Mouse (Mus musculus): ENCODE results near the gene Trappc2l. TPM values are rescaled to one million over a fixed set of nuclear protein-coding genes. Genes with fewer than 3 reads are reported as not detected.
"Not testable (repeated sequence)": the region's sequence is repeated elsewhere in the genome, so short reads cannot be mapped to it uniquely, and the experiment has no call there.

The Trappc2l gene
- total RNA-seq (2021): 10 to 100 TPM; 75.6 to 79.9 TPM
- long read RNA-seq, transcript Trappc2l-201 (5 exons, 1,659 nt): major isoform, 130 of 155 reads
- long read RNA-seq, partial matches to known transcripts: 12 of 155 reads
- long read RNA-seq, other reads (novel, unspliced or antisense): 11 of 155 reads

DNA sequence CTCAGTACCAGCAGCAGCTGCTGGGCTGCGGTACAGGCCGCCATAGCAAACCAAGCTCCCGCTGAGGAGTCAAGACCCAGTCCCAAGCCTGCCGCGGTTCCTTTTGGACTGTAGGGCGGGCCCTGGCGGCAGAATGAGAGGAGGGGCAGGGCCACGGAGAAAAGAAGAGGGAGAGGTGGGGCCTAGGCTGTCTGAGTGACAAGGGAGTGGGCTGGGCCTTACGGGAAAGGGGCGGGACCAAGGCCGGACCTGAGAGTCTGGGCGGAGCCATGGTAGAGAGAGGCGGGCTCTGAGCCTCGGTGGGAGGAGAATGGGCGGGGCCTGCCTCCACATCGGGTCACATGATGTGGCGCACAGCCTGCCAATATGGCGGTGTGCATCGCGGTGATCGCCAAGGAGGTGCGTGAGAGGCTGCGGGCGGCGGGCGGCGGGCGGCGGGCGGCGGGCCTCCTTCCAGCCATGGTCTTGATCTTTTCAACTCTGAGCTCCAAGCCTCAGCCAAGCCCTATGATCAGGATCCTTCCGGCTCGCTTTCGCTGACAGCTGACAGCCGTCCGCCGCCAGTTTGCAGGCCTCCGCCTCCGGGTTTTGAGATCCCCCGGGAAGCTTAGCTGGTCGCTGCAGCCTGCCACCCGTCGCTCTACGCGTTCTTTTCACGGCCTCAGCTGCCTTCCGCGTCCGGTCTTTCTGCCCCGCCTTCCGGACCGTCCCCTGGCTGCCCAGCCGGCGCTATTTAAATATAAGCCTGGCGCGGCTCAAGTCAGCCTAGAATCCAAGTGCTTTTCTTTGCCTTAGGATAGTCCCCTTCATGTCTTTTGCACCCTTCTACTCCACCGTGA is at the start of gene Trappc2l, which contains the start of gene Galns:
Gene Trappc2l (plus strand): TSS at position 346 of the 839 bp plus-strand sequence.
Gene Galns (minus strand): TSS at position 169 of the 839 bp plus-strand sequence.
- DNase-seq (ENCODE audit: low spot score in 2 of 2): peak; percentile 94 to 95

GRCm38 (mm10) chr8:122564363-122565352 is 46.8 kb upstream of the Trappc2l start:
- no peak for DNase-seq (ENCODE audit: low spot score in 2 of 2)

DNA sequence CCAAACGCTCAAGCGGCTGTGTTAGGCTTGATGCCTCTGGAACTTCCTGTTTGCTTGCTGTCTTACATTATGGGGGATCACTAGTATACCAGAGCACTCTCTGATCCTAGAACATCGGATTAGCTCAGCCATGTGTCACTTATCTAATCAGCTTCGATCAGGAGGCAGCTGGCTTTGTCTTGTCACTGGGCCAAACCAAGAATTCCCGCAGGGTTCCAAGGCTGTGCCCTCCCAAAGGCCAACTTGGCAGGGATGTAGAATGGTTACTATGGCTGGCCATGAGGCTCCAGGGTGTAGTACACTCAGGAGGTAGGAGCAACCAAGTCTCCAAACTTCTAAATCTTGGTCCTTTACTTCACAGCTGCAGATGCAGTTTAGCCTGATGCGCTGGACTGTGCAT is 44.7 kb upstream of the Trappc2l start:
- DNase-seq (ENCODE audit: low spot score in 2 of 2): no peak

- DNase-seq (ENCODE audit: low spot score in 2 of 2): peak; percentile 94 to 96
Measured at GRCm38 (mm10) chr8:122567361-122568108, 43.9 kb upstream of the Trappc2l start, which contains the start of gene Cdt1. Gene Cdt1 (plus strand): TSS chr8:122568015.

DNA sequence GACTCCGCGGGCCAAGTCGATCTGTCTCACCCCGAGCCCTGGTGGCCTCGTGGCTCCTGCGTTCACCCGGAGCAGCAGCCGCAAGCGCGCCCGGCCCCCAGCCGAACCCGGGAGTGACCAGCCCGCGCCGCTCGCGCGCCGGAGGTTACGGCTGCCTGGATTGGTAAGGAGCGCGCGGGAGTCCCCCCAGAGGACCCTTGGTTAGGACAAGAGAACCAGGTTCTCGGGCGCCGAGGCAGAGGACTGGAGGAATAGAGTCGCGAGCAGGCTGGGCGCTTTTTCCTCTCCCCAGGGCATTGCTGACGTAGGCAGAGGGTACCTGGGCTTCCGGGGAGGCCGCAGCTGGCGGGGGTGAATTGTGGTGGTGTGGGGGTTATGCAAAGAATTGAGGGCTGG is 43.3 kb upstream of the Trappc2l start:
- no peak for DNase-seq (ENCODE audit: low spot score in 2 of 2)

GRCm38 (mm10) chr8:122568881-122569309 is 42.5 kb upstream of the Trappc2l start:
- no peak for DNase-seq (ENCODE audit: low spot score in 2 of 2)

- DNase-seq (ENCODE audit: low spot score in 2 of 2): no peak
Measured at GRCm38 (mm10) chr8:122569329-122569728, 42.1 kb upstream of the Trappc2l start.

- DNase-seq (ENCODE audit: low spot score in 2 of 2): no peak
Measured at GRCm38 (mm10) chr8:122569996-122570395, 41.4 kb upstream of the Trappc2l start.

DNA sequence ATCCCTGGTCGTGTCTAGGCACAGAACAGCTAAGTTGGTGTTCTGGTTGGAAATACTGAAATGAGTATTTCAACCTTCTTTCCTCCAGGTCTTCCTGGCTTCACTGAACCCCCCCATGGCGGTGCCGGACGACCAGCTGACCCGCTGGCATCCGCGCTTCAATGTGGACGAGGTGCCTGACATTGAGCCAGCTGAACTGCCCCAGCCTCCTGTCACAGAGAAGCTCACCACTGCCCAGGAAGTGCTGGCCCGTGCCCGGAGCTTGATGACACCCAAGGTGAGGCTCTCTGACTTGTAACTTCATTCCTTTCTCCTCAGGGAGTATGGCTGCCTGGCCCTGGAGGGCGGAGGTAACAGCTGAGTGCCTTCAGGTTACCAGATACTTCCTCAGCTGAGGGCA is 40.3 kb upstream of the Trappc2l start:
- DNase-seq (ENCODE audit: low spot score in 2 of 2): no peak

DNA sequence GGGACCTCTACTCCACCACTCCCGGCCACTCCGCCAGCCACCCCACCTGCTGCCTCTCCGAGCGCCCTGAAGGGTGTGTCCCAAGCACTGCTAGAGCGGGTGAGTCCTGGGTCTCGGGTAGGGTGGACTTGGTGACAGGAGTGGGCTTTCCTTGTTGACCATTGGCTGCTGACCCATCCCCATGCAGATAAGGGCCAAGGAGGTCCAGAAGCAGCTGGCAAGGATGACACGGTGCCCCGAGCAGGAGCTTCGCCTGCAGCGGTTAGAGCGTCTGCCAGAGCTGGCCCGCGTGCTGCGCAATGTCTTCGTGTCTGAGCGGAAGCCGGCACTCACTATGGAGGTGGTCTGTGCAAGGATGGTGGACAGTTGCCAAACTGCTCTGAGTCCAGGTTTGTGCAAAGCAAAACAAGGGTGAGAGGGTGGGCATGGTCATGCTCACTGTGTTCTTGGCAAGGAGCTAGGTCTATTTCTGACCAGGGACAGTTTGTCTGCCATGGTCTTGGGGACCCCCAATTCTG is 39.6 kb upstream of the Trappc2l start:
- no peak for DNase-seq (ENCODE audit: low spot score in 2 of 2)

DNA sequence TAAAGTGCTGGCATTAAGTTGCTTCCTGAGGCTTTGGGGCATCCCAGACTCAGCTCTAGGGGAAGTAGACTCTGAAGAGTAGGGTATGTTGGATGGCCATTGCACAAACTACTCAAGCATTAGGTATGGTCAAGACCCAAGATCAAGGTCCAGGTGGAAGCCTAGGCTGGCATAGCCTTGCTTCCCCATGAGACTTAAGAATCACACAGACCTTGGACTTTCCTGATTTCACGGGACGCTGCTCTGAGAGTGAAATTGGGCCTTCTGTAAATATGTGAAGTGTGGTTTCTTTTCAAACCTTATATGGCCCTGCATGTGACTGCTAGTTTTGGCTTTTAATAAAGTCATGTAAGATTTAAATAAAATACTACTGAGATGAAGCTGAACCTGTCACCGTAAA is 38.7 kb upstream of the Trappc2l start:
- no peak for DNase-seq (ENCODE audit: low spot score in 2 of 2)

- DNase-seq (ENCODE audit: low spot score in 2 of 2): not testable (repeated sequence)
Measured at GRCm38 (mm10) chr8:122573176-122573575, 38.3 kb upstream of the Trappc2l start.

- no peak for DNase-seq (ENCODE audit: low spot score in 2 of 2)
Measured at GRCm38 (mm10) chr8:122573577-122573976, 37.9 kb upstream of the Trappc2l start.

DNA sequence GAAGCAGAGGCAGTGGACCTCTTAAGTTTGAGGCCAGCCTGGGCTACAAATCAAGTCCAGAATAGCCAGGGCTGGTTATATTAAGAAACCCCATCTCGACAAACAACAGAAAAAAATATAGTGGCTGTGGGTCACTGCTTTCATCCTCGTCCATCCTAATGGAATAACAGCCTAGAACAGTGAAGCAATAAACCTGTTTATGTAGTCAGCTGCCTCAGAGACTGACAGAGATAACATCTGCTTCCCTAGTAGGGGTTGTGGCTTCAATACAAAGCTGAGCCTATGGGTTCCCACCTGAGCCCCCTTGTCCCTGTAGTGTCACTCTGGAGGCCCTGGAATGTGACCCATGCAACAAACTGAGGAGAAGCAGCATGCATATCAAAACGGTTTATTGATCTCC is 37.2 kb upstream of the Trappc2l start:
- DNase-seq (ENCODE audit: low spot score in 2 of 2): no peak

DNA sequence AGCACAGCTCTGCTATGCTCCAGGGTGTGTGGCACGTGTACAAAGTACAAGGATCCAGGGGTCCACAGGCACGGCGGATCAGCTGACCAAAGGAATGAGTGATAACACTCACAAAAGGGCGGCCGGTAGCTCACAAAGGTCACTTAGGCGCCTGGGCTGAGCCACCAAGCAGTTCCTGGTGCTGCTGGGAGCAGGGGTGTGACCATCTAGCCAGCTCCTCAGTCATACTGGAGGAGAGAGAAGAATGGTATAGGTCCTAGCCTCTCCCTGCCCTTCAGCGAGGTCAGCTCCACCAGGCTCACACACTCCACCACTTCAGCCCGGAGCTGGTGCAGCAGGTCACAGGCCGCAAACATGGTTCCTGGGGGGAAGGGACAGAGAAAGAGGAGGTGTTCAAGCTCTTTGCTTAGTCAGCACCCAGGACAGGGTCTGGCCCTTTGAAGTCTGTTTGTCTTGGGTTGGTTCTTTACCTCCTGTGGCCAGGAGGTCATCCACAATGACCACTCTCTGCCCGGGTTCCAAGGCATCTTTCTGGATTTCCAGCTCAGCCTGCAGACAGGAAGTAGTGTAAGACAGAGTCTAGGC is 36.7 kb upstream of the Trappc2l start:
- no peak for DNase-seq (ENCODE audit: low spot score in 2 of 2)

DNA sequence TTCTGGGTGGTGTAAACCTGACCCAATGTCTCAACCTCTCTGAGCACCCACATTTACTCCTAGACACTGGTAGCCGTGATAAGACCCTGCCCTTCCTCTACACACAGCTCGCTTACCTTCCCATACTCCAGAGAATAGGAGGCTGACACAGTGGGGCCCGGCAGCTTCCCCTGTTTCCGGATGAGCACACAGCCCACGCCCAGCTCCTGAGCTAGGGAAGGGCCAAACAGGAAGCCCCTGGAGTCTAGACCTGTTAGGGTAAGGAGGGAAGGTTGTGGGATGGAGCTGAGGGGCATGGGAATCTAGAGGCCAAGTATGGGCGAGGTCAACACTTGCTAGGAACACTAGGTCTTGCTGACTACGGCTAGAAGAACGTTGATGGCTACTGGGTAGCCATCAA is 36.2 kb upstream of the Trappc2l start:
- DNase-seq (ENCODE audit: low spot score in 2 of 2): no peak

GRCm38 (mm10) chr8:122575735-122576647 is 35.4 kb upstream of the Trappc2l start:
- DNase-seq (ENCODE audit: low spot score in 2 of 2): no peak

DNA sequence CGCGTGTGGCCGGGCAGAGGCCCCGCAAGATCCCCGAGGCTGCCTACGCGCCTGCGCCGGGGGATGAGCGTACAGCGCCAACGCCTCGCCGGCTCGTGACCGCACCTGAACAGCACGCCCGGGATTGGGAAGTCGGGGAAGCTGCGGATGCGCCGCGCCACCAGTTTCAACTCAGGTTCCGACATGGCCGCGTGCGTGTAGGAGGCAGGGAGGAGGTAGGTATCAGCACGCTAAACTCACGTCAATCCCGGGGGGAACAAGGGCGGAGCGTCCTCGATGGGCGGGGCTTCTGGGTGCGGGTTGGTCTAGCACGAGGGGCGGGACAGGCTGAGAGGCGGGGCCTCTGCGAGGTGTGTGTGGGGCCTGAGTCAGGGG is 34.8 kb upstream of the Trappc2l start, which contains the start of gene Aprt:
Gene Aprt (minus strand): TSS at position 262 of the 375 bp plus-strand sequence.
- peak; percentile 89 to 92 for DNase-seq (ENCODE audit: low spot score in 2 of 2)

DNA sequence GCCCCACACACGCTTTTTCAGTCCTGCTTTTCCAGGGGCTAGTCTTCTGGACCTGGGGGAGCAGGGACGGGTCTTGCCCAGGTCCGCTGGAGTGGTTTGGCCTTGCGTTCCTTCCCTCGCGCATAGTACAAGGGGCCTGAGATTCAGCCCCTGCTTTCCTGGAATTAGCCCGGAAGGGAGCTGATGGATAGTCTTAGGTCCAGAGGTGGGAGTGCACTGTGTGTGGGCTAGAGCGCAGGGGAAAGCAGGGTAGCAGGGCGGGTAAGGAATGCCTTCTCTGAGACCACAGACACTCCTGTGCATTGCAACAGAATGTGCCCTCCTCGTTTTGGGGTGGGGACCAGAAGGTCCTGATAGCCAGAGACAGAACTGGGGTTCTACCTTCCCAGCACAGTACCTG is 34.3 kb upstream of the Trappc2l start:
- DNase-seq (ENCODE audit: low spot score in 2 of 2): no peak
